Mouse (Mus musculus) urinary bladder, postnatal 0 days (tissue): ENCODE results near the gene Zfp184. TPM values are rescaled to one million over a fixed set of nuclear protein-coding genes. Genes with fewer than 3 reads are reported as not detected.
A peak's percentile ranks its signal among the peaks of the same experiment; 100 is the strongest.

Experiments
- microRNA counts: library from miRNA; unstranded; fragments of <30 nt; microRNA quantifications from one replicate; lab custom pipeline; 2016
- microRNA-seq: library from miRNA; unstranded; fragments of <30 nt; microRNA quantifications from one replicate; pipeline ENCODE4, GENCODE M21; 2016
- polyA plus RNA-seq: library from polyadenylated mRNA; unstranded; fragments of >200 nt; fragmentation: Nextera tagmentation; extraction: Ambion mirVana; gene quantifications from 2 replicates; pipeline ENCODE4 v1.2.1, GENCODE M21; 2015

Gene Zfp184
- polyA plus RNA-seq, result 1.1 and 1.2 TPM in 2 replicates

GRCm38 (mm10) chr13:21944926-21945740, at the start of gene Zfp184:
Gene Zfp184 (plus strand): TSS chr13:21945094.

GRCm38 (mm10) chr13:21980981-21981802, 36.3 kb downstream of the Zfp184 start, which contains the start of gene Pom121l2:
Gene Pom121l2 (plus strand): TSS chr13:21981194.

DNA sequence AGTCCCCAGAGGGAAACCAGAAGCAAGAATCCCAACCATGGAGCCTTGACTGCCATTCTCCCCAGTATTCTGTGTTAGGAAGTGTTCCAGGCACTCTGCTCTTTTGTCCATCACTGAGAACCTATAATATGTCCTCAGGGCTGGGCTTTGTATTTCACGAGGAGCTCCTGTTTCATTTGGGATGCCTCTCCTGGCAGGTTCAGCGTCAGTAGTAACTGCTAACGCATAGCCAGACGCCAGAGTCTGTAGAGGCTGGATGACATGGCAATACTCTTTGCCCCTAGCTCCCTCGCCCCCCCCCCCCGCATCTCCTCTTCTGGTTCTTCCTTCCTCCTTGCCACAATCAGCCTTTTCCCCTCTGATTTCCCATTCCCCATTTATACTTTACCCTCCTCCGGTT, 64.7 kb downstream of the Zfp184 start, which contains the start of gene Prss16:
Gene Prss16 (minus strand): TSS at position 101 of the 400 bp plus-strand sequence.

MicroRNAs encoded within 50 kb of the gene (microRNA counts, 519-probe panel; counts per million panel counts)
- microRNA mmu-miR-1983 (lab: Ali Mortazavi, UCI), result 3,852 counts per million, percentile 69 among the panel's probes with 10 or more counts

Small RNAs within 50 kb of the gene (microRNA-seq; reads per million reads assigned to microRNA genes)
- gene Gm44456 (not detected), gene Mir1983 (999 reads per million, percentile 73 among the genes with 10 or more reads in this experiment)

Other genes with a start within 250 kb of the Zfp184 start
- not detected in 2 replicates for gene Olfr1359, start 247.0 kb upstream of the Zfp184 start, polyA plus RNA-seq
- gene Hist1h2bl, start 229.0 kb upstream of the Zfp184 start, polyA plus RNA-seq, result 1.2 TPM in 1 of 2 replicates, not detected in the other
- gene Hist1h2ai, start 228.7 kb upstream of the Zfp184 start, polyA plus RNA-seq, result 3.3 and 6.2 TPM in 2 replicates
- gene Hist1h3h, start 227.4 kb upstream of the Zfp184 start, polyA plus RNA-seq, result 1.3 and 3.8 TPM in 2 replicates
- 0.61 and 1.5 TPM in 2 replicates for gene Hist1h2bm, start 223.1 kb upstream of the Zfp184 start, polyA plus RNA-seq
- 0.85 and 1.5 TPM in 2 replicates for gene Hist1h4j, start 210.0 kb upstream of the Zfp184 start, polyA plus RNA-seq
- 1.3 and 2.3 TPM in 2 replicates for gene Hist1h4k, start 194.6 kb upstream of the Zfp184 start, polyA plus RNA-seq
- gene Hist1h2ak, start 191.3 kb upstream of the Zfp184 start, polyA plus RNA-seq, result 7.2 and 7.5 TPM in 2 replicates
- 1.3 TPM in 1 of 2 replicates, not detected in the other for gene Hist1h2bn, start 191.0 kb upstream of the Zfp184 start, polyA plus RNA-seq
- gene Hist1h1b, start 164.5 kb upstream of the Zfp184 start, polyA plus RNA-seq, result 4.7 and 7.0 TPM in 2 replicates
- 17.8 and 25.6 TPM in 2 replicates for gene Hist1h3i, start 161.7 kb upstream of the Zfp184 start, polyA plus RNA-seq
- 1.5 and 4.1 TPM in 2 replicates for gene Hist1h2an, start 157.9 kb upstream of the Zfp184 start, polyA plus RNA-seq
- gene Hist1h2bp, start 157.6 kb upstream of the Zfp184 start, polyA plus RNA-seq, result 0.54 TPM in 1 of 2 replicates, not detected in the other
- gene Hist1h2bq, start 134.9 kb upstream of the Zfp184 start, polyA plus RNA-seq, result 3.9 and 5.8 TPM in 2 replicates
- gene Hist1h2ao, start 134.6 kb upstream of the Zfp184 start, polyA plus RNA-seq, result 3.7 TPM in 1 of 2 replicates, not detected in the other
- gene Hist1h4m, start 133.3 kb upstream of the Zfp184 start, polyA plus RNA-seq, result not detected in 2 replicates
- 8.8 and 12.8 TPM in 2 replicates for gene Hist1h4n, start 112.9 kb upstream of the Zfp184 start, polyA plus RNA-seq
- 721 and 1,071 TPM in 2 replicates for gene Hist1h2ap, start 111.6 kb upstream of the Zfp184 start, polyA plus RNA-seq
- gene Hist1h2br, start 111.4 kb upstream of the Zfp184 start, polyA plus RNA-seq, result 3.3 and 6.2 TPM in 2 replicates
- gene Pom121l2, start 36.1 kb downstream of the Zfp184 start, polyA plus RNA-seq, result 0.17 TPM in 1 of 2 replicates, not detected in the other
- 0.35 and 0.80 TPM in 2 replicates for gene Prss16, start 64.6 kb downstream of the Zfp184 start, polyA plus RNA-seq
- 2.2 TPM in 1 of 2 replicates, not detected in the other for gene Hist1h2ah, start 90.5 kb downstream of the Zfp184 start, polyA plus RNA-seq
- gene Hist1h2bk, start 90.8 kb downstream of the Zfp184 start, polyA plus RNA-seq, result 0.92 and 1.3 TPM in 2 replicates
- gene Hist1h4i, start 96.3 kb downstream of the Zfp184 start, polyA plus RNA-seq, result 4.6 and 7.5 TPM in 2 replicates
- 8.4 and 8.8 TPM in 2 replicates for gene Hist1h2ag, start 97.8 kb downstream of the Zfp184 start, polyA plus RNA-seq
- 1.8 and 2.4 TPM in 2 replicates for gene Hist1h2bj, start 98.1 kb downstream of the Zfp184 start, polyA plus RNA-seq
- gene Vmn1r188, start 139.3 kb downstream of the Zfp184 start, polyA plus RNA-seq, result not detected in 2 replicates
- not detected in 2 replicates for gene Vmn1r189, start 160.7 kb downstream of the Zfp184 start, polyA plus RNA-seq
- gene Vmn1r191, start 238.9 kb downstream of the Zfp184 start, polyA plus RNA-seq, result not detected in 2 replicates
- gene Vmn1r192, start 246.0 kb downstream of the Zfp184 start, polyA plus RNA-seq, result not detected in 2 replicates